Mouse (Mus musculus) spleen, adult 2 months (tissue): ENCODE measurements around the gene Inava.

Experiments used
- CTCF ChIP-seq: fragments of 200-500 bp; IDR thresholded peaks from 2 replicates; pipeline ENCODE4 v1.5.1; 2011; ENCODE audit warnings: mild to moderate bottlenecking, inconsistent platforms; ENCODE audit not compliant: insufficient read depth, insufficient read length, insufficient replicate concordance; ENCODE audit errors: extremely low read depth
- POLR2A ChIP-seq: fragments of 200-500 bp; IDR thresholded peaks from 2 replicates; pipeline ENCODE4 v1.6.1; 2011; ENCODE audit warnings: low read depth, low read length, inconsistent platforms

GRCm38 (mm10) chr1:136241801-136242200 is 7.7 kb upstream of the Inava start:
- TF ChIP-seq POLR2A (no peak), CTCF (no peak)
